Mouse (Mus musculus): ENCODE measurements at regions not wholly inside any gene's neighbourhood (a gene's known extent, or its start where the extent isn't known, plus 50 kb on each side); places are given as distances from the start of the nearest gene placed in this dataset.

DNA sequence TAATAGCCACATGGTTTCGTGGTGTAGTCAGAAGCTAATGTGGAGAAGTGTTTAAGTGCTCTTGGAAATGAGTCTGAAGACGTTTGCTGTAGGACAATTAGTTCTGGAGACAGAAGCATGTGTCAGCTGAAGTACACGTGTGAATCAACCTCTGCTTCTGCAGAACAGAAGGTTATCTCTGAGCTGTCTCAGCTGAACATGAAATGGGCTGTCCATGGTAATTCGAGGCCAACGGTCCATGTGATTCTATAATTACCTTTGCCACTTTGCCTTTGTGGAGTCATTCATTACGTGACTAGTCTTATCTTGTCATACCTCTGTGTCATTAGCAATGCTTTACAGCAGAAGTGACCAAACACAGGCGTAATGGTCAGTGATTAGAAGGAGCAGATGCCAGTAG is 295.6 kb upstream of the Veph1 start:
- Histone ChIP-seq H3K36me3 (no peaks in the 10 kb centered on the region), H3K4me1 (peaks cover 15% of the 10 kb centered on the region), H3K4me3 (no peak overlapping the region), H3K27ac (no peak overlapping the region), H3K9me3 (replicated peaks) (no peaks in the 10 kb centered on the region), H3K27me3 (ENCODE audit: low read depth, poor library complexity, severe bottlenecking) (no peaks in the 10 kb centered on the region)
- DNase-seq (ENCODE audit: low spot score) = no peak
- WGBS = 36% methylated on average over 7 of the region's 7 CpGs

DNA sequence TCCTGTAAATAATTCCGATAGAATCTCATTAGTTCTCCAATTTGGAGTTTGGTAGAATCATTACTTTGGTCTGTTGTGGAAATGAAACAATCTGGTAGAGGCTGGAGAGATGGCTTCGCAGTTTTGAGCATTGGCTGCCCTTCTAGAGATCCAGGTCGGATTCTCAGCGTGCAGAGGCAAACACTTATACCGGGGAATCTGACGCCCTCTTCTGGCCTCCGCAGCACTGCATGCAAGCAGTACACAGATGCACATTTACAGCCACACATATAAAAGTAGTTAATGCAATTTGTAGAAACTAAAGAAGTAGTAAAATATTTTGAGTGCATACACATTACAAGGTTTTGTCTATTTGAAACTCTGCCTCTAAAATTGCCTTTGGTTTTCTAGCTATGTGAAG is 294.1 kb upstream of the Veph1 start:
- H3K9me3 ChIP-seq (replicated peaks) = no peaks in the 10 kb centered on the region
- no peak for DNase-seq (ENCODE audit: low spot score)
- no peak overlapping the region for H3K27ac ChIP-seq
- no peaks in the 10 kb centered on the region for H3K27me3 ChIP-seq (ENCODE audit: low read depth, poor library complexity, severe bottlenecking)
- peaks cover 22% of the 10 kb centered on the region for H3K4me1 ChIP-seq
- WGBS = 56% methylated on average over 7 of the region's 7 CpGs
- H3K36me3 ChIP-seq = no peaks in the 10 kb centered on the region
- no peak overlapping the region for H3K4me3 ChIP-seq

DNA sequence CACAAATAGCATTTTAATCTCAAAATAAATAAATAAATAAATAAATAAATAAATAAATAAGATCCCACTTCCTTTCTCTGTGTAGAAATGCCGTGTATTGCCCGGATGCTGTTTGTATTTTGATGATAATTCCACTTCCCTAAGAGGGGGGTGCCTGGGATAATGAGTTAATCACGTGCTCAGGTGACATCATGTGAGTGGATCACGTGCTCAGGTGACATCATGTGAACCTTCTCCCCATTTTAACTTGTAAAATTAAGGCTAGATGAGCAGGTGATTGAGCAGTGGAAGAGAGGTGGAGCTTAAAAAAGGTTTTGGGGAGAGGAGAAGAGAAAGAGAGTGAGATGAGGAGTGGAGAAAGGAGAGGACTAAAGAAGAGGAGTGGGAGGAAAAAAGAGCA is 292.8 kb upstream of the Veph1 start:
- no peaks in the 10 kb centered on the region for H3K36me3 ChIP-seq
- peaks cover 34% of the 10 kb centered on the region for H3K4me1 ChIP-seq
- no peaks in the 10 kb centered on the region for H3K9me3 ChIP-seq (replicated peaks)
- H3K27me3 ChIP-seq (ENCODE audit: low read depth, poor library complexity, severe bottlenecking) = no peaks in the 10 kb centered on the region
- no peak overlapping the region for H3K27ac ChIP-seq
- WGBS = 94% methylated on average over 4 of the region's 4 CpGs
- no peak for DNase-seq (ENCODE audit: low spot score)
- H3K4me3 ChIP-seq = no peak overlapping the region

DNA sequence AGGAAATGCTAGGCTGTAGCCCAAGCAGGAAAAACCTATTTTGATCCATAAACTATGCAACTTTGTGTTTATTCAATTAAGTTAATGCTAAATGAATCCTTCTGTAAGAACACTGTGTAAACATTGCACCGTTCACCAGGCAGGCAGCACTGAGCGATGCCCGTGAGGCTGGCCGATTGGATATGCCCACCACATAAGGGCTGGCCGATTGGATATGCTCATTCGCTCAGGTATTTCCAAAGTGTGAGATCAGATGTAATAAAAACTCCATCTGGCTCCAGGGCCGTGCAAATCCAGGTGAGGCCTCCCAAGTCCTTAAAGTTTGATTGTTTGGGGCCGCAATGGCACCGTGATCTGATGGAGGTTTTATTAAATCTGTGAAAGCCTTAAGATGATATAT is 288.2 kb upstream of the Veph1 start:
- Histone ChIP-seq H3K4me3 (no peak overlapping the region), H3K9me3 (replicated peaks) (no peaks in the 10 kb centered on the region), H3K36me3 (no peaks in the 10 kb centered on the region), H3K4me1 (peaks cover 22% of the 10 kb centered on the region), H3K27ac (no peak overlapping the region), H3K27me3 (ENCODE audit: low read depth, poor library complexity, severe bottlenecking) (no peaks in the 10 kb centered on the region)
- WGBS = 93% methylated on average over 9 of the region's 9 CpGs
- DNase-seq (ENCODE audit: low spot score) = no peak

DNA sequence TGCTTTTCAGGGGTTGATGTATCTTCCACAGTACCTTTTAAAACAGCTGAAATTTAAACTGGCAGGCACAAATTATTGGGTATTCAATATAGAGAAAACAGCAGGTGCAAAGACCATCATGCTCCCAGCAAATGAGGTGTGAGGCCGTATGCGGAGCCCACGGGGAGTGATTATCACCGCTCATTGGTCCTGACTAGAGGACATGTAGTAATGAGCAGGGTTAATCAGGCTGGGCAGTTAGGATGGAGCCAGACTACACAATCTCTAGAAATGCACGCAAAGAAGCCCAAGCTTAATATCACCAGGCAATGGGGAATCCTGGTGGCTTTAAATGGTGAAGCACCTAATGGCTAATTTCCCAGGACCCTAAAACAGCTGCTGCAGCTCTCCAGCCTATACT is 287.5 kb upstream of the Veph1 start:
- DNase-seq (ENCODE audit: low spot score) = no peak
- no peak overlapping the region for H3K4me3 ChIP-seq
- no peaks in the 10 kb centered on the region for H3K27me3 ChIP-seq (ENCODE audit: low read depth, poor library complexity, severe bottlenecking)
- H3K9me3 ChIP-seq (replicated peaks) = no peaks in the 10 kb centered on the region
- 83% methylated on average over 5 of the region's 5 CpGs for WGBS
- no peaks in the 10 kb centered on the region for H3K36me3 ChIP-seq
- H3K27ac ChIP-seq = no peak overlapping the region
- H3K4me1 ChIP-seq = peaks cover 22% of the 10 kb centered on the region

DNA sequence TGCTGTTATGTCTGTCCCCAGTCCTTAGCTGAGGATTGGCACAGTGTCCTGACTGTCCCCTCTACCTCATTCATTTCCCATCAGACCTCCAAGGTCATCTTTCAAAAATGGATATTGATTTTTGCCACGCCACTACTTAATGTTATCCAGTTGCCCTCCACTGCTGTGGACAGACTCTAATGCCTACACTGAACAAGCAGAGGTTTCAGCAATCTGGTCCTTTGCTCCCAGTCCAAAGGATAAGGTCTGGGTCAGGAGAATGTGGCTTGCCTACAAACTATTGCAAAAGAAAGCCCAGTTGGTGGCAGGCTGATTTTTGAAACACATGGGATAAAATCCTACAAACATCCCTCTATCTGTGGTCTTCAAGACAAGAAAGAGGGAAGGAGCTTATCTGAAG is 280.0 kb upstream of the Veph1 start:
- 93% methylated on average over 1 of the region's 1 CpGs for WGBS
- H3K4me3 ChIP-seq = no peak overlapping the region
- H3K4me1 ChIP-seq = peaks cover 12% of the 10 kb centered on the region

DNA sequence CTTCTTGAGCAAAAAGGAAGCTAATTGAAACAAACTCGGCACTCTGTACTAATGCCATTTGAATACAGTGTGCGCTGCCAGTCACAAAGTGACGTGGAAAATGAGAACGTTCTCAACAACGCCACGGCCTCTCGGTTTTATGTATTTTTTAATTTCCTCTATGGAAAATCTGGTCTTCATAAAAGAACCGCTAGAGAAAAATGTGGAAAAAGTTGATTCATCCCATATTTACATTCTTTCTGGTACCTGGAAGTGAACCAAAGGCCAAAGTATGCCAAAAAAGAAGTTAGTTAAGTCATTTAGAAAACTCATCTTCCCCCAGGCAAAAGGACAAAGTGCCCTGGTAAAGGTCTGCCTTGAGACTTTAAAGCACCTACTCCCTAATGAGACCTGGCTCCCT is 277.7 kb upstream of the Veph1 start:
- H3K27ac ChIP-seq = no peak overlapping the region
- H3K27me3 ChIP-seq (ENCODE audit: low read depth, poor library complexity, severe bottlenecking) = no peaks in the 10 kb centered on the region
- H3K36me3 ChIP-seq = no peaks in the 10 kb centered on the region
- H3K9me3 ChIP-seq (replicated peaks) = no peaks in the 10 kb centered on the region
- 86% methylated on average over 8 of the region's 8 CpGs for WGBS
- H3K4me1 ChIP-seq = peaks cover 12% of the 10 kb centered on the region
- DNase-seq (ENCODE audit: low spot score) = no peak
- H3K4me3 ChIP-seq = no peak overlapping the region

More for the DNA sequence above, 280.0 kb upstream of the Veph1 start:
- H3K9me3 ChIP-seq (replicated peaks) = no peaks in the 10 kb centered on the region
- no peak for DNase-seq (ENCODE audit: low spot score)
- no peaks in the 10 kb centered on the region for H3K27me3 ChIP-seq (ENCODE audit: low read depth, poor library complexity, severe bottlenecking)
- no peaks in the 10 kb centered on the region for H3K36me3 ChIP-seq
- H3K27ac ChIP-seq = no peak overlapping the region

DNA sequence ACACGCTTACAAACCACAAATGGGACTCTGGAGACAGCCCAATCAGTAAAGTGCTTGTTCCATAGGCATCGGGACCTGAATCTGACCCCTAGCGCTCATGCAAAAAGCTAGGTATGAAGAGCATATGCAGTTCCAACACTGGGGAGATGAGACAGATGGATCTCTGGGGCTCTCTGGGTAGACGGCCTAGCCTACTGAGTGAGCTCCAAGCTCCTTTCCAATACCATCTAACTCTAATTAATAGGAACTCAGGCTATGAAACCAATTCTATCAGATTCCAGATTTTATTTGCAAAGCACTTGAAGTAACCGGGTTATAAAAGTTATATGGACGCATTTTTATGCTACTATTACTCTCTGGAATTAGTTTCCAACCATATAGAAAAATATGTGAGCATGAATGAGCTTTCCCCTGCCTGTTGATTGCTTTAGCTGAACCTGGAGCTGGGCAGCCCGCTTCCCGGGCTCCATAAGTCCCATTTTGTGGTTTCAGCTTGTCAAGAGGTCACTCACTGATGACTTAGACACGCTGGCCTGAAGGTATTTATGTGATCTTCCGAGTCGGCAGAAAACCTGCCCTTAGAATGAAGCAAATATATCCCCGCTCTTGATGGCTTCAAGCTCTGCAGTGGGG is 276.4 kb upstream of the Veph1 start:
- no peaks in the 10 kb centered on the region for H3K36me3 ChIP-seq
- H3K27me3 ChIP-seq (ENCODE audit: low read depth, poor library complexity, severe bottlenecking) = no peaks in the 10 kb centered on the region
- no peak for DNase-seq (ENCODE audit: low spot score)
- 88% methylated on average over 12 of the region's 12 CpGs for whole genome bisulfite sequencing
- no peaks in the 10 kb centered on the region for H3K9me3 ChIP-seq (replicated peaks)
- no peak overlapping the region for H3K27ac ChIP-seq
- H3K4me3 ChIP-seq = no peak overlapping the region
- H3K4me1 ChIP-seq = peaks cover 12% of the 10 kb centered on the region

DNA sequence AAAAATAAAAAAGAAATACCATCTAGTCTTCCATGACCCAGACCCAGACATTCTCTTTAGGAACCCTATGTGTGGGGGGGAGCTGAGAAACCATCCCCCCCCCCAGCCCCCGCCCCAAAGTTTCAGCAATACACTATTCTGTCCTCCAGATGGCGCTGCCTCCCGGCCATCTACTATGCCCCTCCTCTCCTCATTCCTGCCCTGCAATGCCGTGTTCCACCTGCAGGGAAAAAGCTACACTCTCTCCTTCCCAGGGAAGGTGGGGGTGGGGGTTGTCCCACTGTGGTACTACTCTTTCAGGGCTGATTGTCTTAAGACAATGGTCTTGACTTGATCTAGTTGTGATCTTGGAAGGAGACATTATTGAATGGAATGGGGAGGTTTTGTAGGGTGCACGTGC is 273.7 kb upstream of the Veph1 start:
- 64% methylated on average over 5 of the region's 5 CpGs for WGBS
- Histone ChIP-seq H3K27ac (no peak overlapping the region), H3K4me1 (peaks cover 12% of the 10 kb centered on the region), H3K27me3 (ENCODE audit: low read depth, poor library complexity, severe bottlenecking) (no peaks in the 10 kb centered on the region), H3K36me3 (no peaks in the 10 kb centered on the region), H3K9me3 (replicated peaks) (no peaks in the 10 kb centered on the region), H3K4me3 (no peak overlapping the region)
- DNase-seq (ENCODE audit: low spot score) = no peak

DNA sequence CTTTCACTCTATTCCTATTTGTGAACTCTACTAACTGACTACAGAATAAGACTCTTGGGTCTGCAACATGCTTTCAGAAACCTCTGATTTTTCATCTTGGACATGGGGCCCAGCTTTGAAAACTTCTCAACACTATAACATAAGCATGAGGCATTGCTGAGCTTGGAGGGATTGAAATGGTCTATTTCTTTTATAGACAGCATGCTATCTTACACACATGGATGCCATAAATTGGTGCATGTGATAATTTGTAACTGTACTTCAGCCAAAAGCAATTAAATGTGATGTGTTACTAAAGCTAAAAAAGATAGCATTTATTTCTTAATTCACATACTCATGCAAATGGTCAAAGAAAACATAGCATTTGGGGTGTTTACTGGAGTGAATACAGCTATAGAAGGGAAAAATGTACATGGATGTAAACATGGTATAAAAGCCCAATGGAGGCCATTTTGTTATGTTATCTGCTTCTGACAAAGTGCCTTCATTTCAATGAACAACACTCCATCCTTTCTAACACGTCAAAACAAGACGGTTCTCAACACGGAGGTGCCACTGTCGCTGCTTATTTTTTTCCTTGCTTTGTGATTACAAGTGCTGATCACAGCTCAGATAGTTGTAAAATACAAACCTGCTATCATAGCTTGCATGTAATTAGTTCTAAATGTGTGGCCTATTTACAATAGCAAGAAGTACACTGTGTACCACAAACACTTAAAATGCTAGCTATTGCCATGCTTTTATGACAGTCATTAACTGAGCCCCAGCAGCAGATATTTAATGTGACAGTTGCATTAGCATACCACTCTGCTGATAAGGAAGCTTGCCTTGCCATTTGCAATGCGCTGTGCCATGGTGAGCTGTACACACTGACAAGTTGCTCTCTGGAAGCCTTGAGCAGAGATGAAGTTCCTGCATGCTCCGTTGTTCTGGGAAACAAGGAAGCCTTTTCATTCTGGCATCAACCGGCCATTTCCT is 267.9 kb upstream of the Veph1 start:
- DNase-seq (ENCODE audit: low spot score) = no peak
- no peak overlapping the region for H3K4me3 ChIP-seq
- 83% methylated on average over 7 of the region's 7 CpGs for WGBS
- peaks cover 4% of the 10 kb centered on the region; the same call in 1 of the 2 replicates for H3K4me1 ChIP-seq
- no peaks in the 10 kb centered on the region for H3K27me3 ChIP-seq (ENCODE audit: low read depth, poor library complexity, severe bottlenecking)
- H3K36me3 ChIP-seq = no peaks in the 10 kb centered on the region
- no peak overlapping the region for H3K27ac ChIP-seq
- H3K9me3 ChIP-seq (replicated peaks) = no peaks in the 10 kb centered on the region

DNA sequence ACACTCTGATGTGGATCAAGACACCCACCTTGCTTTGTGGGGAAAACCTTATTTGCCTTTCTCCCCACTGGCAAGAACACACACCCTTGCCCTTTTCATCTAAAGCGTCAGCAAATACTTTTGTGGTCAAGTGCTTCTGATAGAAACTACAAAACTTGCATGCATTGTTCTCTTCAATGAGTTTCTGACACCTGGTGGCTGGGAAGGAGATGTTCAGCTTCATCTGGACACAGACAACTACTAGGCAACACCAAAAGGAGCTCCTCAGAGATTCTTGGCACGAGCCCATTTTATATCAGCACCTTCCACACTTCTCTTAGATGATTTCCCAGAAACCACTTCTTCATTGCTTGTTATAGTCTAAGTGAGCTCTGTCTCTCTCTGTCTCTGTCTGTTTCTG is 266.7 kb upstream of the Veph1 start:
- Histone ChIP-seq H3K27me3 (ENCODE audit: low read depth, poor library complexity, severe bottlenecking) (no peaks in the 10 kb centered on the region), H3K27ac (no peak overlapping the region; the same call in 1 of the 2 replicates), H3K4me1 (peaks cover 4% of the 10 kb centered on the region; the same call in 1 of the 2 replicates), H3K9me3 (replicated peaks) (no peaks in the 10 kb centered on the region), H3K4me3 (no peak overlapping the region), H3K36me3 (no peaks in the 10 kb centered on the region)
- DNase-seq (ENCODE audit: low spot score) = no peak
- WGBS = 88% methylated on average over 2 of the region's 2 CpGs

DNA sequence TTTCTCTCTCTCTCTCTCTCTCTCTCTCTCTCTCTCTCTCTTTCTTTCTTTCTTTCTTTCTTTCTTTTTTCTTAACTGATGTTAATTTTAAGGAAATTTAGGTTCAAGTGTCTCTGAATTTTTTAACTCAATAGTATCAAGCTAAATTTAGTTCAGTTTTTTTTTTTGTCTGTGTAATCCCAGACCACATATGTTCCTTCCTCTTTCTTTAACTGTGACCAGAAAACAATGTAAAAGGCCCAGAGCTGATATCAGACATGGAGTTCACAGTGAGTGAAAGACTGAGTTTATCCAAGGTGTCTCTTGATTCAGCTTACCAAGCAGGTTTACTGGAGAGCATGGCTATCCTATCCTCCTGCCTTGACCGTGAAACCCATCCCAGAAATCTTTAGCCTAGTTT is 258.9 kb upstream of the Veph1 start:
- Histone ChIP-seq H3K27ac (no peak overlapping the region), H3K4me3 (no peak overlapping the region), H3K36me3 (no peaks in the 10 kb centered on the region), H3K27me3 (ENCODE audit: low read depth, poor library complexity, severe bottlenecking) (no peaks in the 10 kb centered on the region), H3K9me3 (replicated peaks) (no peaks in the 10 kb centered on the region), H3K4me1 (peaks cover 7% of the 10 kb centered on the region; the same call in 1 of the 2 replicates)
- DNase-seq (ENCODE audit: low spot score) = no peak
- WGBS = 100% methylated on average over 1 of the region's 1 CpGs

DNA sequence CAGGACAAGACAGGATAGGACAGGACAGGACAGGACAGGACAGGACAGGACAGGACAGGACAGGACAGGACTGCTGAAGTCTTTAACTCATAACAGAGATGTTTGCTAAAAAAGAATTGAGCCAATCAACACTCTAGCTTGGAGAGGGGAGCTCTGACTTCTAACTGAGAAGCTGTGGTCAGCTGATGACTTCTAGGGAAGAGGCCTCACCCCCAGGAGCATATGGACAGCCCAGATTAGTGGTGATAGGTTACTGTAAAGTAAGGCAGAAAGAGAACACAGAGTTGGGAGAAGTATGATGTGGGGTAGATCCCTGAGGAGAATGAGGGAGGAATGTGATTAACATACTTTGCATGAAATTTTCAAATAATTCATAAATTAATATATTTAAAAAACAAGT is 254.3 kb upstream of the Veph1 start:
- no peak overlapping the region for H3K27ac ChIP-seq
- no peak for DNase-seq (ENCODE audit: low spot score)
- no peaks in the 10 kb centered on the region for H3K9me3 ChIP-seq (replicated peaks)
- no peak overlapping the region for H3K4me3 ChIP-seq
- no peaks in the 10 kb centered on the region for H3K4me1 ChIP-seq
- H3K36me3 ChIP-seq = no peaks in the 10 kb centered on the region
- no peaks in the 10 kb centered on the region for H3K27me3 ChIP-seq (ENCODE audit: low read depth, poor library complexity, severe bottlenecking)

Data from limb, embryonic 10.5 days (tissue).